Mouse (Mus musculus): ENCODE data around the gene Ccn5. TPM values are rescaled to one million over a fixed set of nuclear protein-coding genes. Genes with fewer than 3 reads are reported as not detected.

Ccn5 gene
- total and polyA plus RNA-seq, 3 experiments = 1.3 to 18.4 (median 2.6) TPM

DNA sequence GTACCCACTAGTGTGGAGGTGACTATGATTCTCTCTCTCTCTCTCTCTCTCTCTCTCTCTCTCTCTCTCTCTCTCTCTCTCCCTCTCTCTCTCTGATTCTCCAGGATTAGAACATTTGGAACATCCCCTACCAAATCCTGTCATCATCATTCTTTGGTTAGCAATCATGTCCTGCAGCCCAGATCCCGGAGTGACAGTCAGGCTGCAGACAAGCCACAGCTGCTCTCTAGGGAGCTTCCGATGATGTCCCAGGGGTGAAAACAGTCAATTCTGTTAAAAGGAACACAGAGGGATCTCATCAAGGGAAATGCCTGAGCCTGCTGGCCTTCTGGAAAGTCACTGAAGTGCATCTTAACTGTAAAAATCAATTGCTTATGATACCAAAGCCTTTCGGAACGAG is 21.4 kb downstream of the Ccn5 start:
- Histone ChIP-seq H3K27me3 (ENCODE audit: control insufficient read depth, insufficient read depth, low read length) (no peaks in the 10 kb centered on the region), H3K36me3 (ENCODE audit: control insufficient read depth, insufficient read depth, low read length) (no peaks in the 10 kb centered on the region), H3K27ac (no peak overlapping the region), H3K4me1 (ENCODE audit: control insufficient read depth, insufficient read depth, low read length) (0 out of 2 replicates have a peak, but pooled peaks cover 1% of the 10 kb centered on the region), H3K4me3 (no peak overlapping the region), H3K9ac (ENCODE audit: low read depth, low read length) (no peak overlapping the region), H3K79me2 (replicated peaks; ENCODE audit: control insufficient read depth, insufficient read depth, low read length) (no peaks in the 10 kb centered on the region)
- TF ChIP-seq CTCF (IDR thresholded peaks at IDR 0.05) (no peak), POLR2A (IDR thresholded peaks at IDR 0.05; ENCODE audit: insufficient read depth, low read depth, low read length) (no peak), EP300 (IDR thresholded peaks at IDR 0.05; ENCODE audit: insufficient read depth, low read depth, low read length) (no peak)
- WGBS = 49% methylated on average over 4 of the region's 4 CpGs
- no peak for DNase-seq
- intact Hi-C loops (cut with DNase I) = no loop called here

DNA sequence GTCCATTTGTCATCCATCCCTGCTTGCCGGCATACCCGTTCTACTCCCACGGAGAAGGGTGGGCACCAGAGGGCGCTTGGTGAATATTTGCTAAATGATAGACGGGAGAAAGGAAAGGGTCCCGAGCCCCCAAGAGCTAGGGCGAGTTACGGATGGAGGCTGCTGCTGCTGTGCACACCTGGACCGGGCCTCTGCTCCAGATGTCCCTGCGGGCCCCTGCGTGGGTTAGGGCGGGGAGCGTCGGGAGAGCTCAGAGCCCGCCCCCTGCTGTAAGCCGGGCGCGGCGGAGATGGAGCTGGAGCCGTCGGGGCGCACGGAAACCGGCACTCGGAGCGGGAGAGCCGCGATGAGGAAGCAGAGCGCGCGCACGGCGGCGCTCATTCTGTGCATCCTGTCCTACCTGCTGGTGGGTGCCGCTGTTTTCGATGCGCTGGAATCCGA is 32.8 kb downstream of the Ccn5 start, which contains the start of gene Kcnk15:
TSS of gene Kcnk15 (plus strand) at position 191 of the 441 bp plus-strand sequence.
- no peak within 1 kb of the TSS for H3K27ac ChIP-seq
- H3K9ac ChIP-seq (ENCODE audit: low read depth, low read length) = no peak within 1 kb of the TSS
- H3K27me3 ChIP-seq (ENCODE audit: control insufficient read depth, insufficient read depth, low read length) = no peaks in the 10 kb centered on the region; the same call in 1 of the 2 replicates
- H3K36me3 ChIP-seq (ENCODE audit: control insufficient read depth, insufficient read depth, low read length) = no peaks in the 10 kb centered on the region
- DNase-seq = no peak
- TF ChIP-seq EP300 (IDR thresholded peaks at IDR 0.05; ENCODE audit: insufficient read depth, low read depth, low read length) = no peak
- peak; percentile 40 for TF ChIP-seq CTCF (IDR thresholded peaks at IDR 0.05)
- TF ChIP-seq POLR2A (IDR thresholded peaks at IDR 0.05; ENCODE audit: insufficient read depth, low read depth, low read length) = no peak
- intact Hi-C loops (cut with DNase I) = no loop called here
- H3K4me3 ChIP-seq = no peak within 1 kb of the TSS
- H3K4me1 ChIP-seq (ENCODE audit: control insufficient read depth, insufficient read depth, low read length) = no peaks in the 10 kb centered on the region
- H3K79me2 ChIP-seq (replicated peaks; ENCODE audit: control insufficient read depth, insufficient read depth, low read length) = no peaks in the 10 kb centered on the region
- 2% methylated on average over 38 of the region's 38 CpGs for WGBS

DNA sequence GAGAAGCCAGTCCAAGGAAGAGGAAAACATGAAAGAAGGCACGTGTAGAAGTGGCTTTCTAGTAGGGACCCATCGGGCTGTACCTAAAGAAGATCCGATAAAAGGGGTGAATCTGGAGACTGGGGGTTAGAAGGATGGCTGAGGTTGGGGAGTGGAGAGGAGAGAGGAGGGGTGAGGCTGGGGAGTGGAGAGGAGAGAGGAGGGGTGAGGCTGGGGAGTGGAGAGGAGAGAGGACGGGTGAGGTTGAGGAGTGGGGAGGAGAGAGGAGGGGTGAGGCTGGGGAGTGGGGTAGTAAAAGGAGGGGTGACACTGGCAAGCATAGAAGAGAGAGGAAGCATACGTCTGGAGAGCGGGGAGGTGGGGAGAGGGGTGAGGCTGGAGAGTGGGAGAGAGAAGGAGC is 36.6 kb downstream of the Ccn5 start:
- Histone ChIP-seq H3K36me3 (ENCODE audit: control insufficient read depth, insufficient read depth, low read length) (no peaks in the 10 kb centered on the region), H3K4me3 (no peak overlapping the region), H3K27ac (no peak overlapping the region), H3K79me2 (replicated peaks; ENCODE audit: control insufficient read depth, insufficient read depth, low read length) (no peaks in the 10 kb centered on the region), H3K4me1 (ENCODE audit: control insufficient read depth, insufficient read depth, low read length) (no peaks in the 10 kb centered on the region), H3K27me3 (ENCODE audit: control insufficient read depth, insufficient read depth, low read length) (no peaks in the 10 kb centered on the region; the same call in 1 of the 2 replicates), H3K9ac (ENCODE audit: low read depth, low read length) (no peak overlapping the region)
- intact Hi-C loops (cut with DNase I) = loop anchor here (5.0 kb wide), 2 partner anchors 95 to 110 kb away; no protein-coding TSS in a partner anchor
- TF ChIP-seq EP300 (IDR thresholded peaks at IDR 0.05; ENCODE audit: insufficient read depth, low read depth, low read length) (no peak), CTCF (IDR thresholded peaks at IDR 0.05) (no peak), POLR2A (IDR thresholded peaks at IDR 0.05; ENCODE audit: insufficient read depth, low read depth, low read length) (no peak)
- no peak for DNase-seq
- WGBS = 66% methylated on average over 6 of the region's 6 CpGs

DNA sequence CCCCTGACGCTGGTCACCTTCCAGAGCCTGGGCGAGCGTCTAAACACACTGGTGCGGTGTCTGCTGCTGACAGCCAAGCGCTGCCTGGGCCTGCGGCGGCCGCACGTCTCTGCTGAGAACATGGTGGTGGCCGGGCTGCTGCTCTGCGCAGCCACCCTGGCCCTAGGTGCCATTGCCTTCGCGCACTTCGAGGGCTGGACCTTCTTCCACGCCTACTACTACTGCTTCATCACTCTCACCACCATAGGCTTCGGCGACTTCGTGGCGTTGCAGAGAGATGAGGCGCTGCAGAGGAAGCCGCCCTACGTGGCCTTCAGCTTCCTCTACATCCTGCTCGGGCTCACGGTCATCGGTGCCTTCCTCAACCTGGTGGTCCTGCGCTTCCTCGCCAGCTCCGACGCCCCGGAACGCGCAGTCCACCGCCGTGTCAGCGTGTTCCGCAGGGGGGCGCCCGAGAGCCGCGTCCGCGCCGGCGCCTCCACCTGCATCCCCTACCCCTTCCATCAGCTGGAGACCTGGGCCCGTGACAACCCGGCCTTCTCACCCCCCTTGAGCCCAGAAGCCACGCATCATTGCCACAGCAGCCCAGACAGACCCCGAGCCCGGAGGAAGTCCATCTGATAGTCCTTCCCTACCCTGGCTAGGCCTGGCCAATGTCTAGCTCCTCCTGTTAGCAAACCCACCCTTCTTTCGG is 37.7 kb downstream of the Ccn5 start:
- intact Hi-C loops (cut with DNase I) = loop anchor here (5.0 kb wide), 2 partner anchors 94 to 109 kb away; no protein-coding TSS in a partner anchor
- H3K4me3 ChIP-seq = no peak overlapping the region

DNA sequence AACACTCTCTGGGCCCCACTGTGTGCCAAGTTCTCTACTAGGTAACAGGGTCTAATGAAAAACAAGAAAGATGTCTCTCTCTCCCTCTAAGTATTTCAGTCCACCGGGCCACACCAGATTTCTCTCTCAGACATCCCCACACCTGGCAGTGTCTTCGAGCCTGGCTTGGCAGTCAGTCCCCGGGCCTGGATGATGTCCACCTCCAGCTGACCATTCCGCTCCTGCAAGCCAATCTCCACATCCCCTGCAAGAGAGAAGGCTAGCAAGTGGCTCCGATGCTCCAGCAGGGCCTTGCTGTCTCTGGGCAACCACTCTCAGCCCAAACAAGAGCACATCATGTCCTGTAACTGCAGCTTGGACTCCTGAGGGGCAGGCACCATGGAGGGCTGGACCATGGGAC is 44.6 kb downstream of the Ccn5 start:
- Histone ChIP-seq H3K79me2 (replicated peaks; ENCODE audit: control insufficient read depth, insufficient read depth, low read length) (no peaks in the 10 kb centered on the region), H3K9ac (ENCODE audit: low read depth, low read length) (no peak overlapping the region), H3K4me1 (ENCODE audit: control insufficient read depth, insufficient read depth, low read length) (no peaks in the 10 kb centered on the region), H3K27me3 (ENCODE audit: control insufficient read depth, insufficient read depth, low read length) (no peaks in the 10 kb centered on the region; the same call in 1 of the 2 replicates), H3K36me3 (ENCODE audit: control insufficient read depth, insufficient read depth, low read length) (no peaks in the 10 kb centered on the region), H3K4me3 (no peak overlapping the region), H3K27ac (no peak overlapping the region)
- DNase-seq = no peak
- WGBS = 86% methylated on average over 5 of the region's 5 CpGs
- TF ChIP-seq EP300 (IDR thresholded peaks at IDR 0.05; ENCODE audit: insufficient read depth, low read depth, low read length) (no peak), CTCF (IDR thresholded peaks at IDR 0.05) (no peak), POLR2A (IDR thresholded peaks at IDR 0.05; ENCODE audit: insufficient read depth, low read depth, low read length) (no peak)
- intact Hi-C loops (cut with DNase I) = no loop called here

More for the DNA sequence above, 37.7 kb downstream of the Ccn5 start:
- no peaks in the 10 kb centered on the region for H3K4me1 ChIP-seq (ENCODE audit: control insufficient read depth, insufficient read depth, low read length)
- DNase-seq = peak in 1 of 2 experiments; percentile 59
- no peak overlapping the region for H3K27ac ChIP-seq
- no peaks in the 10 kb centered on the region for H3K79me2 ChIP-seq (replicated peaks; ENCODE audit: control insufficient read depth, insufficient read depth, low read length)
- WGBS = 12% methylated on average over 50 of the region's 50 CpGs
- TF ChIP-seq POLR2A (IDR thresholded peaks at IDR 0.05; ENCODE audit: insufficient read depth, low read depth, low read length) (no peak), CTCF (IDR thresholded peaks at IDR 0.05) (peak; percentile 82), EP300 (IDR thresholded peaks at IDR 0.05; ENCODE audit: insufficient read depth, low read depth, low read length) (no peak)
- H3K27me3 ChIP-seq (ENCODE audit: control insufficient read depth, insufficient read depth, low read length) = no peaks in the 10 kb centered on the region; the same call in 1 of the 2 replicates
- H3K36me3 ChIP-seq (ENCODE audit: control insufficient read depth, insufficient read depth, low read length) = no peaks in the 10 kb centered on the region
- no peak overlapping the region for H3K9ac ChIP-seq (ENCODE audit: low read depth, low read length)

DNA sequence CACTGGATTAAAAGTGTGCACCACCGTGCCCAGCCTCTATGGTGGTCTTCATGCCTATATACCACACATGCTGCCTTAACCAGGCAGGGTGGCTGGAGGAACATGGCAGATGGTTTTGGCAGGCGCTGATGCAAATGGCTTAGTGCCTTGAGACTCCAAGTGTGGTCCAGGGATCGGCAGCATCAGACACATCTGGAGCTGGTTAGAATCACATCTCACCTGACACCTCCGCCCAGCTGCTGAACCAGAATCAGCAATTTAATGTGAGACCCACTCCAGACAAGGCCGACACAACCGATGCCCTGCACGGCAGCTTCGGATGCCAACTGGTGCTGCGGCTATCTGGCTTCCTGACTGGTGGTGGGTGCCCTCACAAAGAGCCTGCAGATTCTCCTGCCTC is 45.4 kb downstream of the Ccn5 start:
- DNase-seq = no peak
- H3K79me2 ChIP-seq (replicated peaks; ENCODE audit: control insufficient read depth, insufficient read depth, low read length) = no peaks in the 10 kb centered on the region
- no peak overlapping the region for H3K27ac ChIP-seq
- H3K4me3 ChIP-seq = no peak overlapping the region
- intact Hi-C loops (cut with DNase I) = no loop called here
- 90% methylated on average over 9 of the region's 9 CpGs for WGBS
- H3K9ac ChIP-seq (ENCODE audit: low read depth, low read length) = no peak overlapping the region
- no peaks in the 10 kb centered on the region for H3K4me1 ChIP-seq (ENCODE audit: control insufficient read depth, insufficient read depth, low read length)
- H3K36me3 ChIP-seq (ENCODE audit: control insufficient read depth, insufficient read depth, low read length) = no peaks in the 10 kb centered on the region
- TF ChIP-seq EP300 (IDR thresholded peaks at IDR 0.05; ENCODE audit: insufficient read depth, low read depth, low read length) = no peak
- TF ChIP-seq POLR2A (IDR thresholded peaks at IDR 0.05; ENCODE audit: insufficient read depth, low read depth, low read length) = no peak
- TF ChIP-seq CTCF (IDR thresholded peaks at IDR 0.05) = no peak
- peaks cover 2% of the 10 kb centered on the region; the same call in 1 of the 2 replicates for H3K27me3 ChIP-seq (ENCODE audit: control insufficient read depth, insufficient read depth, low read length)

Data from heart, adult 2 months (tissue).